Mouse (Mus musculus): ENCODE results near the gene Adgrl3.

The Adgrl3 gene

DNA sequence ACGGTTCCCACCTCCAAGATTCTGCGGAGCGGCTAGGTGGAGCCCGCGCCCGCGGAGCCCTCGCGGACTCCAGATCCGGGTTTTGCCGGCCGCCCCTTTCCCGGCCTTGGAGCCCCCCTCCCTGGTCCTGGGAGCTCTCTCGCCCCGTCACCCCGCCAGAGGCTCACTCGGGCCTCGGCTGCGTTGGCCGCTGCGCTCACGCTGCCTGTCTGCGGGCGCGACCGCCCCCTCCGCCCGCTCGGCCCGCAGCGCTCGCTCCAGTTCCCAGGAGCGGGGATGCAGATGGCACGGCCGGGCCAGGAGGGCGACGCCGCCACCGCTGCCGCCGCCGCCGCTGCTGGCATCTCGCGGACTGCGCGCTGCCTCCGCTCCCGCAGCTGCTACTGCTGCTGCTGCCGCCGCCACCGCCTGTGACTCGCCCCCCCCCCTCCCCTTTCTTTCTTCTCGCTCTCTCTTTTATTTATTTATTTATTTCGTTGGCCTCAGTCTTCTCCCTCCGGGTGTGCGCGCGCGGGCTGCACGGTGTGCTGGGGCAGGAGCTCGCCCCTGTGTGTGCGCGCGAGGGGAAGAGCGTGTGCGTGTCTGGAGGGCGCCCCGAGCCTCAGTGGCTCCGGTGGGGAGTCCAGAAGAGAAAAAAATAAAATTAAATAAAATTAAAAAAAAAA lies at the start of gene Adgrl3:
Gene Adgrl3 (plus strand): TSS at position 549 of the 665 bp plus-strand sequence.
- DNase-seq (ENCODE audit: low spot score in 2 of 2): no peak

DNA sequence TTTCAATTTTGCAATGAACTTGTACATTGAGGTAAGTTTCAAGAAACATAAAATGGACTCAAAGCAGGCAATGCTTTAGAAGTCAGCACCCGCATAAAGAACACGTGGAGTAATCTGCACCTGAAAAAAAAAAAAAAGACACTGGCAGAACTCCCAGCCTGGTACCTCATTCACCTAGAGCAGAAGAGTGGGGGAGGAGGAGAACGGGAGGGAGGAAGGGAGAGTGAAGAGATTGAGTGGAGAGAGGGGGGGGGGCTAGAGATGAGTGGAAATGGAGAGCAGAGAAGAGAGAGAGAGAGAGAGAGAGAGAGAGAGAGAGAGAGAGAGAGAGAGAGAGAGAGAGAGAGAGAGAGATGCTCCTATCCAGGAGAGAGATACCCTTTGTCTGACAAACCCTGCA lies 772 bp upstream of the Adgrl3 start:
- no peak for DNase-seq (ENCODE audit: low spot score in 2 of 2)

DNA sequence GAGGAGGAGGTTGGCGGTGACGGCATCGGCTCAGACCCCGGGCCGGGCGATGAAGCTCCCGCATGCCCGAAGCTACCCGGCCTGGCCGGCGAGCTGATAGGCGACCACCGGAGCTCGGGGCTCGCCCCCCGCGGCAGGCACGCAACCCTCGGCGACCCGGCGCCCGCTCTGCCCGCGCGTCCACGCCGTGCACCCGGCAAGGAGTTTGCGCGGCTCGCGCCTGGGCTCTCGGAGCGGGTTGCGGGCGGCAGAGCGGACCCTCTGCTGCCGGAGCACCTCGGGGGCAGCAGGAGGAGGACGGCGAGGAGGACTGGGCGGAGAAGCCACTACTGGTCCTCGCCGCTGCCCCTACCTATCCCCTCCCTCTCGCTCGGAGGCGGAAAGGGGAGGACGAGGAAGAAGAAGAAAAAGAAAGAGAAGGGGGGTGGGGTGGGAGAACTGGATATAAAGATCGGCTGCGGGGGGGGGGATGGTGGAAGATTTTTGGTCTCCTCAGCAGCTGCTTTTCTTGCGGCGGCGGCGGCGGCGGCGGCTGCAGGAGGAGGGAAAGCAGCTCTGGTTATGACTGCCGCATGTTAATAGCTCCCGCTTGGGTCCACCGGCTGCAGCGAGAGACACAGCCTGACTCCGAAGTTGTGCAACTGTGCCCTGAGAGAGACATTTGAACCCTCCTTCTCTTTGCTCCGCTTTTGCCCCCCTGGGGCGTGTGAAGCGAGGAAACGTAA lies 505 bp downstream of the Adgrl3 start:
- no peak for DNase-seq (ENCODE audit: low spot score in 2 of 2)

DNA sequence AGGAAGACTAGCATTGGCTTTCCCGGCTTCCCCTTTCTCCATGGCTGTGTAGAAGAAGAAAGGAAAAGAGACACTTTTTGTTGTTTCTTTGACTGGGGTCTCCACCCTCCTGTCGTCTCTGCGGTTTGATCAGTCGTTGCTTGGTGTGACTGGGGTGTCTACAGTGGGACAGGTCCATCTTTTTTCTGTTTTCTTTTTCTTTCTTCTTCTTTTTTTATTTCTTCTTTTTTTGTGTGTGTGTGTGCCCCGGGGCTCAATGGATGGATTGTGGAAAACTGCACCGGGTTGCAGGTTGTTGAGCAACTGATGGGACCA lies 1.0 kb downstream of the Adgrl3 start:
- no peak for DNase-seq (ENCODE audit: low spot score in 2 of 2)

- DNase-seq (ENCODE audit: low spot score in 2 of 2): no peak
Observed at GRCm38 (mm10) chr5:81021331-81021863, 1.5 kb downstream of the Adgrl3 start.

DNA sequence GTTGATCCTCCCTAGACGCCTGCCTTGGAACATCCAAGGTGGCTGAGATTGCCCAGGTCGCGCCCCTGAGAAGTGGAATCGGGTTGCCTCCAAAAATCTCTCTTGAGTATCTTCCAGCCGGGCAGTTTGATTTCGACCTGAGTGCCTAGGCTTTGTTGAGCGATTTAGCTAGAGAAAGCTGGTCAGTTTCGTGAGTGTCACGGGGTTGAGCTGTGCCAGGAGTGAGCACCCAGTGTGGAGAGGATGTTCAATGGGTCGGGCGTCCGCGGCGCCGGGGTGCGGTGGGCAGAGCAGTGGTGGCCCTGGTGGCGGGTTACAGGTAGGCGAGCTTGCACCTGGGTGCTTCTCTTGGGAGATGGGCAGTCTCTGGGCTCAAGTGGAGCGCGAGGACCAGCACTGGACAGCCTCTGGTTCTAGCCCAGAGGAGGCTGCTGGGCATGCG lies 1.9 kb downstream of the Adgrl3 start:
- no peak for DNase-seq (ENCODE audit: low spot score in 2 of 2)

DNA sequence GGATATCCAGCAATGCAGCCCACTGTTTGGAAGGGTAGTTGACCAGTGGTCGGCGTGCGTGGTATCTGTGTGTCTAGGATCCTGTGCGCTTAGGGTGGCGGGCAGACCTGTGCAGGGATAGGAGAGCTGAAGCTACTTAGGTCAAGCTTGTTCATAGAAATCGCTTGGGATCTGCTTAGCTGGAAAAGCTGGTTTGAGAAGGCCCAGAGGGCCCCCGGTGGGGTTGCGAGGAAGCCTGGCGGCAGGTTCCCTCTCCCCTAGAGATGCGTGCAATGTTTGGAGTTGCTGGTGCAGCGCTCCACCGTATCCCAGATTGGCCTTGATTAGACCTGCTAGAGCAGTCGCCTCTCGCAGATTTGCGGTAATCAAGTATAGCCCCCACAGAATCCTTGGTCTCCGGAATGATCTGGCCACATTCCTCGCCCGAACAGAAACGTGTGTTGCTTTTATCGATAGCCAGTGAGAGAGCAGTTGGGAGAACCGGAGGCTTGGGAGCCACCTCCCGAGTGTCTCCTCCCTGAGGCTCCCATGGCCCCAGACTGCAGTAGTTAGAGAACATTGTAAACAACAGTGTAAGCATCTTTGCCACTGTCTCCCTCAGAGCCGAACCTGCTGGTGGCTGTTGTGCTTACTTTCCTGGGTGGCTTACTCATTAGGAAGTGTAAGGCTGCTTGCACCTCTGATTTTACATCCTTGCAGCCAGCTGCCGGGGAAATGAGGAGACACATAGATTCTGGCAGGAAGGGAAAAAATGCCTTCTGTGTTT lies 2.6 kb downstream of the Adgrl3 start:
- DNase-seq (ENCODE audit: low spot score in 2 of 2): no peak

DNA sequence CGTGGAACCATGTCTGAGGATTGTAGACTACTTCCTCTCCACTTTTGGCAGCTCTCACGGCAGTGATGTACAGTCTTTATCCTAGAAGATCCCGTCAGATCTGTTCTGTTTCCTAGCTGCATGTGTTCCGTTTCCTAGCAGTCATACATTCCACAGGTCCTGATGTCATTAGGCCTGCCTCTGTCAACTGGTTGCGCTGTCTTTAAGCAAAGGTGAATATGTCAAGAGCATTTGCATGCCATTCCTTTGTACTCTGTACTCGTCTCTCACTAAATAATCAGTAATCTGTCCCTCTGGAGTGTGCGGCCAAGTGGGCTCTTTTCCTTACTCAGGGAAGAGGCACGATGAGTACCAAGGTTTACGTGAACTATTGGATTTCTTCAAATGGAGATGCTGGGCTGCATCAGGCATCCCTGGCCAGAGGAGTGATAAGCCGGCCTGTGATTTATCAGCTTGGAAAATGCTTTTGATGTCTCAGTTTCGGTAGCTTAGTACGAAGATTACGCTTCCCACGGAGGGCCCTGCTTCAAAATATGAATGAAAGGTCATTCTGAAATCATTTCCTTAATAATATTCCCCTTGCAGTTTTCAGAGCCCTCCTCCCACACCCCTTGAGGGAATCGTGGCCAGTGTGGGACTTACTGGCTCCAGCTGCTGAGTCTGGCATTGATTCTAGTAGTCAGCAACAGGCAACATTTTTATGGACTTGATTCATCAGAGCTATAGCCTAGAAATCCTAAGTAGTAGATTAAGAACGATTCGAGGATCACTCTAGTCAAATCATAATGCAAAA lies 4.2 kb downstream of the Adgrl3 start:
- DNase-seq (ENCODE audit: low spot score in 2 of 2): no peak

- no peak for DNase-seq (ENCODE audit: low spot score in 2 of 2)
Observed at GRCm38 (mm10) chr5:81028875-81029274, 8.9 kb downstream of the Adgrl3 start.

GRCm38 (mm10) chr5:81037091-81037490 lies 17.2 kb downstream of the Adgrl3 start:
- no peak for DNase-seq (ENCODE audit: low spot score in 2 of 2)

DNA sequence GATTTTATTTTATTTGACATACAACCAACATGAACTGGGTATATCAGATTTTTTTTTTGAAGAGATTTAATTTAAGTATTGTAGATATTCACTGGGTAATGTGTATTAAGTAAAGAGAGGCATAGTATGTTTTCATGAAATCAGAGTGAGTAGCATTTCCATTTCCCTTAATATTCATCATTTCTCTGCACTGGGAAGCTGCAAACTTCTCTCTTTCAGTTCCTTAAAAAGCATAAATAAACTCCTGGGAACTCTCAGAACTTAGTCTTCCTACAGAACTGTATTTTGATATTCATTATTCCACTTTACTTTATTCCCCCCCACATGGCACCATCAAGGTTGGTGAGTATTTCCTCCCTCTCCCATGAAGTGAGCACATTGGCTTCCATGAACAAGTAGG lies 23.9 kb downstream of the Adgrl3 start:
- no peak for DNase-seq (ENCODE audit: low spot score in 2 of 2)

DNA sequence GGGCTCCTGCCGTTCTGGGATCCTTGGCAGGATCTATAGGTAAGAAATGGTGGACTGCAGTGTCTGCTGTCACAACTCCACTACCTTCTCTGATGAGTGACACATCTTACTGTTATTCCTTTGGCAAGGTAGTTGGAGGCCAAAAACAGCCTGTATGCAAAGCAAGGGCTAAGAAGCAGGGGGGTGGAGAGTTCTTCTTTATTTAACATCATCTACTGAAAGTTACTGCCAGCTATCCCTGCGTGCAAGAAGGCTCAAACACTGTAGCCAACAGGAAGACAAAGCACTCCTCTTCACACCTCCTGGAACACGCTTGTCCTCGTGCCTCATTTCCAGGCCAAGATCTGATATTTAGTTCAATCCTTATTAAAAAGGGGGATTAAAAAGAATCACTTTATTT lies 26.2 kb downstream of the Adgrl3 start:
- DNase-seq (ENCODE audit: low spot score in 2 of 2): no peak

DNA sequence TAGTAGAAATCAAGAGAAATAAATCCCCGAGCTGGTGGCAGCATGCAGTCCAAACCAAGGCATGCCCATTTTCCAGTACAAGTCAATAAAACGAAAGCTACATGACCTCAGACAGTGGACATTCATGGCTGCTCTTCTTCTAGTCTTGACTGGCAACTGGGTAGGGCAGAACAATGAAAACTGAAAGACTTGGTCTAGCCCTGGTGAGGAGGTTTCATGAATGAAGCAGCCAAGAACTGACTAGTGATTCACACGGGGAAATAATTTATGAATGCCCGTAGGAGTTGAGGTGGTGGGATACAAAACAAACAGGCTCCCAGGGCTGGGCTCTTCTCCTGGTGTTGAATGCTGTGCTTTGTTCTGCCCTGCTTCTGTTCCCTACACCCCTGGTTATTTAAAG lies 34.7 kb downstream of the Adgrl3 start:
- no peak for DNase-seq (ENCODE audit: low spot score in 2 of 2)

DNA sequence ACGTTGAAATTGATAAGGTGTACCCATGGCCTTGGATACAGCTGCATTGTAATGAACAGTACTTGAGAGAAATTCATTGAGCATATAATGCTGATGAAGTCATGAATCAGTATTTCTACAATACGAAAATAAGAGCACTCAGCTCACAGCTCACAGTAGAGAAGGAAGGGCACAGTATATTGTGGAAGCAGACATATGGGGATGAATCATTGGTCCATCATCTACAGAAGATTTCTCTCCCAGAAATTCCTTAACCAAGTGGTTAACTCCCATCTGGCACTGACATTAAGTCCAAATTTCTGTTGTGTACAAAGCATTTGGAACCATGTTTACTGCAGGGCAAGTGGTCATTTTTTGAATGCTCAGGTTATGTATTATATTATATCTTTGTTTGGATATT lies 35.3 kb downstream of the Adgrl3 start:
- DNase-seq (ENCODE audit: low spot score in 2 of 2): no peak

DNA sequence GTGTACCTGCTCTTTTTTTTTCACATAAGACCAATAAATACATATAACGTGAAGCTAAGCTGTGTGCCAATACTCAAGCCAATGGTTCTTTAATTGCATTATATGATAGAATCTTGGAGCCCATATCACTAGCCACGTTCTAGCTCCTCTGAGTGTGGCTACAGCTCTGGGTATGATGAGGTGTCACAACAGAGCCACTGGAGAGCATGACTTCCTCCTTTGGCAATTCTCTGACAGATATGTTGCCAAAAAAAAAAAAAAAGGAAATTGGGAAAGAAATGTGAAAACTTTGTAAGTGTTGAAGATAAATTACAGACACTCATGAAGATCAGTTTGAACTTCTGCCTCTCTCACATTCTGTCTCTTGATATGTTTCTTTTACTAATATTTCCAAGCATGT lies 38.2 kb downstream of the Adgrl3 start:
- no peak for DNase-seq (ENCODE audit: low spot score in 2 of 2)

DNA sequence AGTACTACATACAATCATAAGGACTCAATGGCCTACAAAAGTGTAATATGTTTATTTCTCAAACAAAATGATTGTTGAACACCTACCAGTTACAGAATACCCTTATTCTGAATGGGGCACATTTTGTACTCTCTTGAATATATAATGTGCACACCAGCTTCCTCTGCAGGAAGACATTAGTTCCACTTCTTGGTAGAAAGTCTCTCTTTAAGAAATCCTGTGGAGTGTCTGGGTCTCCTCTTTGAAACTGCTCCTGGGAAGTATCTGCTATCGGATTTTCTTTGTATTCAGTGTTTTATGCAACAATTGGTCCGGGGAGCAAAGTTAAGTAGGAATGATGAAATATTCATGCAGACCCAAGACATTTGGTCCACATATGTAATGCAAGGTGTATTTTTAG lies 41.0 kb downstream of the Adgrl3 start:
- no peak for DNase-seq (ENCODE audit: low spot score in 2 of 2)

GRCm38 (mm10) chr5:81061386-81061785 lies 41.4 kb downstream of the Adgrl3 start:
- no peak for DNase-seq (ENCODE audit: low spot score in 2 of 2)

DNA sequence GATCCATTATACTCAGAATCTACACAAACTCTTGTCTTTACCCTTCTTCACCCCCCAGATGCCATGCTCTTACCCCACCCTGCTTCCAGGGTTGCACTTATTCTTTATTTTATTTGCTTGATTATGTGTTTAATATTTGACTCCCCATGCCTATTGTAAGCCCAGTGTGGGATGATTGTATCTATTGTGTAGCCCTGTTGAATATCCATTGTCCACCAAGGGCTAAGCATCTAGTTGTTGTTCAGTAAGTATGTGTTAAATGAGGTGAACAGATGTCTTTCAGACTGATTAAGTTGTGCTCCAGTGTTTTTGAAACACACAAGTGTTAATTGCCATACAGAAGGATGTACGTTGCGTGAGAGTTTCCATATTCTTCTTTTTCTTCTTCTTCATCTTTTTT lies 44.1 kb downstream of the Adgrl3 start:
- DNase-seq (ENCODE audit: low spot score in 2 of 2): no peak

GRCm38 (mm10) chr5:81068173-81068572 lies 48.2 kb downstream of the Adgrl3 start:
- DNase-seq (ENCODE audit: low spot score in 2 of 2): no peak

- no peak for DNase-seq (ENCODE audit: low spot score in 2 of 2)
Observed at GRCm38 (mm10) chr5:81068839-81069238, 48.9 kb downstream of the Adgrl3 start.

GRCm38 (mm10) chr5:81072888-81073287 lies 53.0 kb downstream of the Adgrl3 start:
- DNase-seq (ENCODE audit: low spot score in 2 of 2): no peak

DNA sequence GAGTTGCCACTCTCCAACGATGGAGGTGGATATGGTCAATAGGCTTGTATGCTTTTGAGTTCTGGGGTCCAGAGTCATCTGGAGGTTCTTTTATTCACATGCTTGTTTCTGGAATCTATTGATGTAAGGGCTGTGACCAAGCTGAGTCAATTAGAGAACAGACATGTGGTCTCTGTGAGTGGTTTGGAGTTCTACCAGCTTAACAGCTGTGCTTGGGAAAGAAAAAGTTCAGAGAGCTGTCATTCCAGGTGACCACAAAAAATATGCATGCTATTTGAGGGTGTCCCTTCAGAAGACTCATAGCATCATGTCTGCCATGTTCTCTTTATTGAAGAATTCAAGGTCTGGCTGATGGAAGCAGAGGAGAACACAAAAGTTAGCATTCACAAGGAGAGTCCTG lies 53.9 kb downstream of the Adgrl3 start:
- DNase-seq (ENCODE audit: low spot score in 2 of 2): no peak

All from spleen, postnatal 36 days (tissue).